Mouse (Mus musculus) hindbrain, embryonic 14.5 days (tissue): ENCODE measurements around the gene 3110040N11Rik. TPM values are rescaled to one million over a fixed set of nuclear protein-coding genes. Genes with fewer than 3 reads are reported as not detected.

Experiments used
- ATAC-seq: fragments of 200-750 bp; cut with Nextera tagmentation; 2 replicates; pipeline ENCODE4 v1.8.0; 2017; ENCODE audit warnings: moderate number of reproducible peaks, mild to moderate bottlenecking, moderate TSS enrichment, moderate library complexity; ENCODE audit not compliant: low FRiP score
- DNase-seq: peaks from one replicate; pipeline ENCODE4 v3.0.0-alpha.2; 2015; ENCODE audit warnings: low spot score
- H3K27ac ChIP-seq: fragments of 300-500 bp; sonication (generic); 2 replicates; pipeline ENCODE4 v1.5.1; 2014; ENCODE audit warnings: mild to moderate bottlenecking, moderate library complexity
- H3K27me3 ChIP-seq: fragments of 300-500 bp; sonication (generic); 2 replicates; pipeline ENCODE4 v1.6.1; 2014; ENCODE audit warnings: mild to moderate bottlenecking, low read length, mixed read lengths; ENCODE audit not compliant: control insufficient read depth, insufficient read depth
- H3K36me3 ChIP-seq: fragments of 300-500 bp; sonication (generic); replicated peaks from 2 replicates; pipeline ENCODE4 v1.6.1; 2014; ENCODE audit not compliant: control insufficient read depth, insufficient read depth
- H3K4me1 ChIP-seq: fragments of 300-500 bp; sonication (generic); replicated peaks from 2 replicates; pipeline ENCODE4 v1.6.1; 2014; ENCODE audit warnings: antibody characterized with exemption, low read length, mixed read lengths; ENCODE audit not compliant: control insufficient read depth, insufficient read depth
- H3K4me2 ChIP-seq: fragments of 300-500 bp; sonication (generic); replicated peaks from 2 replicates; pipeline ENCODE4 v1.6.1; 2014; ENCODE audit warnings: mild to moderate bottlenecking, moderate library complexity
- H3K4me3 ChIP-seq: fragments of 300-500 bp; sonication (generic); replicated peaks from 2 replicates; pipeline ENCODE4 v1.5.1; 2014; ENCODE audit warnings: mild to moderate bottlenecking, low read length
- H3K9ac ChIP-seq: fragments of 300-500 bp; sonication (generic); 2 replicates; pipeline ENCODE4 v1.6.1; 2014
- H3K9me3 ChIP-seq: fragments of 300-500 bp; sonication (generic); 2 replicates; pipeline ENCODE4 v1.6.1; 2016; ENCODE audit warnings: low read length; ENCODE audit not compliant: control insufficient read depth
- WGBS: fragments of 180-500 bp; shearing (Covaris S2); extraction: QIAGEN DNeasy Blood & Tissue Kit; methylation state at CpG from one replicate; pipeline ENCODE4 v1.1.7; 2014; 5-methylcytosine and 5-hydroxymethylcytosine counted together
- polyA plus RNA-seq: library from polyadenylated mRNA; unstranded; fragments of >200 nt; fragmentation: Nextera tagmentation; extraction: Ambion mirVana; gene quantifications from 2 replicates; pipeline ENCODE4 v1.2.1, GENCODE M21; 2014

3110040N11Rik gene
- polyA plus RNA-seq, 1 experiment from 2014 or later, result 43.3 TPM

DNA sequence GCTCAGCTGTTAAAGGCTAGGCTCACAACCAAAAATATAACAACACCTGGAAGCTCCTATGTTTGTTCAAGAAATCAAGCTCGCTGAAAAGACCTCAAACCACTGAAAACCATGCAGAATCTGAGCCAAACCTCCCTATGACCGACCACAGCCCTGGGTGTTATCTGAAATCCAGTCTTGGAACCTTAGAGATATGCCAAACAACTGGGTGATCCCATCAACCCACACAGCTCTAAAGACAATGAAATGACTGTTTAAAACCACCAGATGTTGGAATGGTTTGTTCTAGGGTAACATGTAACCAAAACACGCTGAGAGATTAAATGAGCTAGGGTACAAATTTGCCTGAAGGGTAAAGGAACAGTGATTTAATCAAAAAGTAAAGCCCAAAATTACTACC lies 35.6 kb upstream of the 3110040N11Rik start:
- ATAC-seq (no peak), DNase-seq (no peak)
- no peak overlapping the region for H3K4me3 ChIP-seq
- H3K9me3 ChIP-seq, result no peaks in the 10 kb centered on the region
- no peak overlapping the region for H3K4me2 ChIP-seq
- no peak overlapping the region for H3K27ac ChIP-seq
- 84% methylated on average over 3 of the region's 3 CpGs for WGBS
- no peaks in the 10 kb centered on the region for H3K36me3 ChIP-seq
- H3K9ac ChIP-seq, result no peak overlapping the region
- H3K27me3 ChIP-seq, result no peaks in the 10 kb centered on the region
- peaks cover 38% of the 10 kb centered on the region for H3K4me1 ChIP-seq

DNA sequence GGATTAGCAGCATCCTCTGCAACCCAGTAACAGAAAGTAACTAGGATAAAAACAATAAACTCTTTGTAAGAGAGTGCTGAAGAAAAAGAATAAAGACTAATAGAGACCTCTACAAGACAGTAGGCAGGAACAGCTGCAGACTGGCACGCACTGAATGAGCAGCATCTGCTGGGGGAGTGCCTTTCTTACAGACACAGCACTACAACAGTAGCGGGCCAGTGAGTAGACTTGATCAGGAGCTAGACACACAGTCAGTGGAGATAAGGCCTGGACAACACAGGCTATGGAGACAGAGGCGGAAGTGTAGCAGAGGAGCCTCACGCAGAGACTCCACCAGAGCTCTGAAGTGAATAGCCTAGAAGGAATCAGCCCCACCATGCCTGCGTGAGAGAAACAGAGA lies 16.8 kb upstream of the 3110040N11Rik start:
- Histone ChIP-seq H3K27me3 (no peaks in the 10 kb centered on the region), H3K27ac (no peak overlapping the region), H3K36me3 (peaks cover 10% of the 10 kb centered on the region), H3K9ac (no peak overlapping the region), H3K4me2 (no peak overlapping the region), H3K9me3 (no peaks in the 10 kb centered on the region), H3K4me3 (no peak overlapping the region), H3K4me1 (no peaks in the 10 kb centered on the region)
- no peak for DNase-seq
- ATAC-seq, result no peak; the same call in 1 of the 2 replicates
- 59% methylated on average over 5 of the region's 5 CpGs for WGBS

DNA sequence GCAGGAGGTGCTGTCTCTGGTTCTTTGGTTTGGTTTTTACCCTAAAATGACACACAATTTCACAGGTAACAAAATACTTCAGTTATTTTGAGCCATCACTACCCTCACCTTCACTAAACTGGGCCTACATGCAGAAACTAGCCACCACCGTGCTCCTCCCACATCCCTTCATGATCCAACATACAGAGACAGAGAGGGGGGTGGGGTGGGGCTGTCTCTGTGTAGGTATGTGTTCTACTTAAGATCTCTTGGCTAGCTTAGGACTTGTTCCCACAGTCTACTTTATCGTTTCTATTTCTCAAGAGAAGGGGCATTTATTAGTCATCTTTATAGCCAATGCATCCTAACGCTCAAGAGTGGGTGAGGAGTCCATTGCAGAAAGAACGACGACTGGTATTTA lies 742 bp downstream of the 3110040N11Rik start:
- no peak for DNase-seq
- no peaks in the 10 kb centered on the region for H3K9me3 ChIP-seq
- WGBS, result 4% methylated on average over 5 of the region's 5 CpGs

DNA sequence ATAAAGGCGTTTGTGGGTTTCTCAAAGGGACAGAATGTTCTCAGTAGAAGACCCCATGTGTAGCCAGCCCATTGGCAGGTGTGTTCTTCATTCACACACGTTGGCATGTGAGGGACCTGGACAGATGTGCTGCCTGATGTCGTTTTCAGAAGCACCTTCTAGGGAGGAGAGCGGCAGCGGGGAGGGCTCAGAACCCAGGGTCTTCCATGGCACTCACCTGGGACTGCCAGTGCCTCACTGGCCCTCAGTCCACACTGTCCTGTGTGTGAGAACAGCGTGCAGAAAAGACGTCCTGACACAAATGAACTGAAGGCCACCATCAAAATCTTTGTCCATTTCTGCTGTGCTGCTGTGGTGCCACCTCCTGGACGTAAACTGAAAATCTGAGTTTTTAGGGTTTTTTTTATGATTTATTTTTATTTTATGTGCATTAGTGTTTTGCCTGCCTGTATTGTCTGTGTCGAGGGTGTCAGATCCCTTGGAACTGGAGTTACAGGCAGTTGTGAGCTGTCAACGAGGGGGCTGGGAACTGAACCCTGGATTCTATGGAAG lies 11.5 kb downstream of the 3110040N11Rik start:
- Histone ChIP-seq H3K4me2 (no peak overlapping the region), H3K9me3 (0 out of 2 replicates have a peak, but pooled peaks cover 4% of the 10 kb centered on the region), H3K36me3 (peaks cover 32% of the 10 kb centered on the region), H3K9ac (no peak overlapping the region), H3K4me3 (no peak overlapping the region), H3K27me3 (no peaks in the 10 kb centered on the region), H3K27ac (no peak overlapping the region), H3K4me1 (no peaks in the 10 kb centered on the region)
- 73% methylated on average over 10 of the region's 10 CpGs for WGBS
- no peak for ATAC-seq
- peak; percentile 55 for DNase-seq

More for the DNA sequence above, 742 bp downstream of the 3110040N11Rik start:
- H3K27ac ChIP-seq, result peak overlapping the region; percentile 99
- H3K4me1 ChIP-seq, result peaks cover 15% of the 10 kb centered on the region
- H3K4me2 ChIP-seq, result peak overlapping the region; percentile 52
- H3K4me3 ChIP-seq, result peak overlapping the region; percentile 55
- peak overlapping the region; percentile 81 for H3K9ac ChIP-seq
- peak; percentile 49 for ATAC-seq
- peaks cover 18% of the 10 kb centered on the region for H3K36me3 ChIP-seq
- H3K27me3 ChIP-seq, result no peaks in the 10 kb centered on the region

DNA sequence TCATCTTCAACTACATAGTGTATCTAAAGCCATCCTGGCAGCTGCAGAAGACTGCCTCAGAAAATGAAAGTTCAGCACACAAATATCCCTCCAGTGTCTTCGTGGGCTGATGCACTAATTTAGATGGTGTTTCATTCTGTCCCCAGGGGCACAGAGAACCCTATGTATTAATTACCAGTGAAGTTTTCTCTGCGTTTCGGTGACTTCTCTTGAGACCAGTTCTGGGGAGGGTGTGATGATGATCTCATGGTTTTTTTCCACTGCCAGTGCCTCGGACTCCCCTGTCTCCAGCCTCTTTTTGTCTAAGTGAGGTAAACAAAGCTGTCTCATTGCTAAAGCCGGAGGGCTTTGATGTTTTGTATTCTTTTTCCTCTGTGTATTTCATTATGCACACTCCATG lies 14.0 kb downstream of the 3110040N11Rik start:
- H3K4me2 ChIP-seq, result no peak overlapping the region
- 0 out of 2 replicates have a peak, but pooled peaks cover under 1% of the 10 kb centered on the region for H3K9me3 ChIP-seq
- 59% methylated on average over 5 of the region's 5 CpGs for WGBS
- H3K4me1 ChIP-seq, result no peaks in the 10 kb centered on the region
- ATAC-seq (no peak), DNase-seq (no peak)
- H3K36me3 ChIP-seq, result peaks cover 15% of the 10 kb centered on the region
- no peak overlapping the region for H3K27ac ChIP-seq
- H3K9ac ChIP-seq, result no peak overlapping the region
- H3K27me3 ChIP-seq, result no peaks in the 10 kb centered on the region
- no peak overlapping the region for H3K4me3 ChIP-seq

DNA sequence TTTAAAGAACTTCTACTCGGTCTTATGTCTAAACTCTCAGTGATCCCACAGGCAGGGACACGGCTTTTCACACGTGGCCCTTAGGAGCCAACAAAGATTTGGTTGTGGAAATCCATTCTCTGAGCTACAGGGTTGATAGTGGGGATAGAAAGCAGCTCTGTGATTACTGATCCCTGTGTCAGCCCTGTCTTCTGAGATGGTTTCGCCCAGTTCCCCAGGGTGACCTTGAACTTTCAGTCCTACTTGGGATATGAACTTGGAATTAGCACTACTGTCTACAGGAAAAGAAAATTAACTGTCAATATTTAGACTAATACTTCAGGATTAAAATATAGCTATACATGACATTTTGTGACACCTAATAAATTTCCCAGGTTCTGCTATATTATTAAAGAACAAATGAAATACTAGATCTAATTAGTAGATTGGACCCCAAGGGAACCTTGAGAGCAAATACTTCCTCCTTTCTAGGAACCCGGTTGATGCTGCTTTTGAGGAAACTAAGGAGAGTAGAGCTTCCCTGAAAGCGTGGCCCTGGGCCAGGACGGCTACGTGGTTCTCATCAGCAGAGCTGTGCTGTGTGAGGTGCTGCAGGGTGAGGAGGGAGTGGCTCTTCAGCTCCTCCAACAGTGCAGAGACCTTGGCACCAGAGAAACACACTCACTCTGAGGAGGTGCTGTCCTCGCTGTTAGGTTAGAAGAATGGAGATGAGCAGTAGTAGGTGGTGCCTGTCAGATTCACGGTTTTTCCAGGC lies 16.3 kb downstream of the 3110040N11Rik start:
- H3K9me3 ChIP-seq, result no peaks in the 10 kb centered on the region
- DNase-seq, result no peak
- H3K9ac ChIP-seq, result no peak overlapping the region
- H3K4me1 ChIP-seq, result no peaks in the 10 kb centered on the region
- H3K27ac ChIP-seq, result no peak overlapping the region
- WGBS, result 81% methylated on average over 10 of the region's 10 CpGs
- no peak overlapping the region for H3K4me2 ChIP-seq
- ATAC-seq, result no peak
- no peaks in the 10 kb centered on the region for H3K27me3 ChIP-seq
- peaks cover 7% of the 10 kb centered on the region; the same call in 1 of the 2 replicates for H3K36me3 ChIP-seq
- H3K4me3 ChIP-seq, result no peak overlapping the region

DNA sequence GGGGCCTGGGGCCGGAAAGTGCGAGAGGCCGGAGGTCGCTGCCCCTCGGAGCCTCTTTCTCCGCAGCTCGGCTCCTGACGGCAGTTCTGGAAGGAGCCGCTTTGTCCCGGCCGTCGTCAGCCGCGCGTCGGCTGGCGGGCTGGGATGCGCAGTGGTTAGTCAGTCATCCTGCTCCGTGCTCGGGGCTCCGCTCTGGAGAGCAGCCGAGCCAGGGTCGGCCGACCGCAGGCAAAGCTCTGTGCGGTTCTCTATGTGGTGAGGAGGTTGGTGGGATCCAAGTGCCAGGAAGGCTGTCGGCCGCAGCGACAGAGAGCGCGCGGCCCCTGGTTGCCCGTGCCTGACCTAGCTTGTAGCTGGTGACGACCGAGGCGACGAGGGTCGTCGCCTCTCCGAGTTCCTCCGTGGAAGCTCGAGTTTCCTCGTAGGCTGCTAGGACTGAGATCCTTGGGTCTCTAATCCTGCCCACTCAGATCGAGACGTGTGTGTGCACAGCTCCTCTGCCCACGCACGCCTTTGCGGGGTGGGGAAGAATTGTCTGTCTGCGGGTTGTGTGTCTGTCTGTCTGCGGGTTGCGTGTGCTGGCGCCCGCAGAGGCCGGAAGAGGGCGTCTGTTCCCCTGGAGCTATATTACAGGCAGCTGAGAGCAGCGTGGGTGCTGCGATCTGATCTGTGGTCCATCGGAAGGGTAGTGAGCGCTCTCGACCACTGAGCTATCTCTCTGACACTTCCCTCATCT lies 26.0 kb downstream of the 3110040N11Rik start:
- Histone ChIP-seq H3K36me3 (no peaks in the 10 kb centered on the region), H3K27ac (peak overlapping the region; percentile 81), H3K4me3 (peak overlapping the region; percentile 81), H3K9me3 (no peaks in the 10 kb centered on the region), H3K27me3 (no peaks in the 10 kb centered on the region), H3K9ac (peak overlapping the region; percentile 80), H3K4me1 (peaks cover 16% of the 10 kb centered on the region), H3K4me2 (peak overlapping the region; percentile 96)
- DNase-seq, result peak; percentile 23
- ATAC-seq, result peak; percentile 72
- WGBS, result 2% methylated on average over 60 of the region's 60 CpGs

DNA sequence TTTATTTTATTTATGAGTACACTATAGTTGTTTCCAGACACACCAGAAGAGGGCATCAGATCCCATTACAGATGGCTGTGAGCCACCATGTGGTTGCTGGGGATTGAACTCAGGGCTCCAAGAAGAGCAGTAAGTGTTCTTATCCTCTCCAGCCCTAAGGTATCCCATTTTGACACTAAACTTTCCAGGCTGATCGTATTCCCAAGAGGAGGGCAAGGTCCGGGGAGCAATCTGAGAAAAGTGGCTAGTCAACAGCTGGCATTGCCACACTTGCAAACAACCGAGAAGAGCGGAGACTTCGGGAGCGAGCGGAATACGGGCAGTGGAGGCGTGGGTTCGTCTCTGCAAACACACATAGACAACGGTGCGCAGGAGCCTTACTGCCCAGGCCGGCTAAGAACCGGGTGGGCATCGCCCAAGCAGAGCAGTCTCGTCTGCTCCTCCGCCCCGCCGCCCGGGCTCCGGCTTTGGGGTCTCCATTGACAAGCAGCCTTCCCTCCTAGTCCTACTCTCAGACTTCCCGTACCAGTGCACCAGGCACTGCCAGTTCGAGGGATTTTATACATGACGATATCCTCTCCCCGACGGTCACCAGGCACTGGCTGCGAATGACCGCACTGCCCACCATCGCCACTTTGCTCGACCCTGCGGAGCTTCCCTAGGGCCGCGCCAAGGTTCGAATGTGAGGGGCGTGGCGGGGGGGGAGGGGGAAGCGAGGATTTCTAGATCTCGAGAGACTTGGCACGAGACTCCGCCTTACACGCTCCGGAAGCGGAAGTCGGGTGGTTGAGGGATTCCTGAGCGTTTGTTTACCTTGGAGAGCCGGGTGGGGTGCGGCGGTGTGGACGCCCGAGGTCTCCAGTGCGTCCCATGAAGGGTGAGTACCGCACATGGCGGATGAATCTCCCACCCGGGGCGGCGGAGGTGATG lies 26.8 kb downstream of the 3110040N11Rik start, which contains the start of gene Ramac:
Gene Ramac (plus strand): TSS at position 746 of the 930 bp plus-strand sequence.
- H3K9me3 ChIP-seq, result no peaks in the 10 kb centered on the region
- H3K36me3 ChIP-seq, result no peaks in the 10 kb centered on the region
- H3K27ac ChIP-seq, result peak within 1 kb of the TSS; percentile 81
- peak within 1 kb of the TSS; percentile 80 for H3K9ac ChIP-seq
- H3K4me3 ChIP-seq, result peak within 1 kb of the TSS; percentile 81
- peak within 1 kb of the TSS; percentile 96 for H3K4me2 ChIP-seq
- WGBS, result under 1% methylated on average over 53 of the region's 56 CpGs
- H3K4me1 ChIP-seq, result peaks cover 16% of the 10 kb centered on the region
- no peaks in the 10 kb centered on the region for H3K27me3 ChIP-seq
- DNase-seq (peak; percentile 93), ATAC-seq (peak; percentile 95)
